Mouse (Mus musculus) heart, adult 2 months (tissue): ENCODE data around the gene Lsm12.

Experiments used
- CTCF ChIP-seq: fragments of 200-600 bp; IDR thresholded peaks from 2 replicates; pipeline ENCODE4 v1.8.1; 2022; ENCODE audit warnings: antibody characterized with exemption, mild to moderate bottlenecking, moderate library complexity
- POLR2A ChIP-seq: fragments of 200-500 bp; IDR thresholded peaks from 2 replicates; pipeline ENCODE4 v1.6.1; 2011; ENCODE audit warnings: mild to moderate bottlenecking, low read depth, low read length, control low read depth; ENCODE audit not compliant: insufficient read depth

DNA sequence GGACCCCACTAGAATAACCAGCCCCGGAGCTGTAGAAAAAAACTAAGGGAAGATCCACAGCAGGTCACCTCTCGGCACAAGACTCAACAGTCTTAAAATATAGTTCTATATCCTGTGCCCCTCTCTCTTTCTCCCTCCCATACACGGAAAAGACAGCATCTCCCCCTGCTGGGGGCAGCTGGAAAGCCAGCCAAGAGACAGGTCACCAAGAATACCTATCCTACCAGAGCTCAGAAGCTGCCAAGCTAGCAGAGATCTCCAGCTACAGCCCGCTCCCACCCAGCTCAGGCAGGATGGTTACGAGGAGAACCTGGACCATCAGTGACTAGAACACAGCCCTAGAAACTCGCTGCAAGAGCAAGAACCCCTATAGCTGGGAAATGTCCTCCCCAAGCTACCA lies 38.1 kb upstream of the Lsm12 start:
- peak; percentile 71 for TF ChIP-seq CTCF
- TF ChIP-seq POLR2A, result no peak
